Mouse (Mus musculus): Measurements from ENCODE around the gene Atl2.

DNA sequence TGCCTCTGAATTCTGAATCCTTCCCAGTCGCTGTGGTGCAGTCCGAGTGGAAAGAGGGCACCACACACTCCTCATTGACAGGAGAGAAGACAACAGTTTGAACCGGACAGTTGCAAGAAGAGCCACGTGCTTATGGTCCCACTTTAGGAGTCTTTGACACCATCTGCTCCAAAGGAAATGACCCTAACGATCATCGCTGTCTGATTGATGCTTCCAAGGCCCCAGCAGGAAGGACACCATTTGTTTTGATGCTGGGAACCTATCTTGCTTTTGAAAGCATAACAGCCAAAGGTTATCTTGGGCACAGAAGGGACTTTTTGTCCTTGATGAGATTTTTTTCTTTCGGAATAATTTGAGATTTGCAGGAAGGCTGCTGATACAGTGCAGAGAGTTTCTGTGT lies 58.9 kb downstream of the Atl2 start:
- TF ChIP-seq CTCF (IDR thresholded peaks at IDR 0.05) (no peak), EP300 (IDR thresholded peaks at IDR 0.05) (no peak)
